Mouse (Mus musculus) cerebellum, adult 2 months (tissue): ENCODE data around the gene A730015C16Rik. TPM values are rescaled to one million over a fixed set of nuclear protein-coding genes. Genes with fewer than 3 reads are reported as not detected.
A peak's percentile ranks its signal among the peaks of the same experiment; 100 is the strongest.

Experiments used
- DNase-seq, 2 experiments: peaks; one replicate each; pipeline ENCODE4 v3.0.0; 2021
- H3K27ac ChIP-seq: fragments of 200-500 bp; 2 replicates; pipeline ENCODE4 v1.5.1; 2012; ENCODE audit warnings: low read length, control low read depth, inconsistent platforms; ENCODE audit not compliant: insufficient read depth
- H3K27me3 ChIP-seq: fragments of 200-500 bp; 2 replicates; pipeline ENCODE4 v1.6.1; 2012; ENCODE audit warnings: inconsistent platforms, mild to moderate bottlenecking, low read length, moderate library complexity; ENCODE audit not compliant: control insufficient read depth, insufficient read depth
- H3K4me1 ChIP-seq: fragments of 200-500 bp; 2 replicates; pipeline ENCODE4 v1.6.1; 2011; ENCODE audit warnings: low read length; ENCODE audit not compliant: control insufficient read depth, insufficient read depth
- H3K4me3 ChIP-seq: fragments of 200-500 bp; replicated peaks from 2 replicates; pipeline ENCODE3; 2011; ENCODE audit warnings: mild to moderate bottlenecking, low read depth, low read length, control low read depth; ENCODE audit not compliant: insufficient read depth
- CTCF ChIP-seq: fragments of 200-500 bp; IDR thresholded peaks from 2 replicates; pipeline ENCODE4 v1.5.1; 2011; ENCODE audit warnings: low read depth, mild to moderate bottlenecking, control low read depth, low read length, moderate library complexity, borderline replicate concordance; ENCODE audit not compliant: insufficient read depth
- POLR2A ChIP-seq: fragments of 200-500 bp; IDR thresholded peaks from 2 replicates; pipeline ENCODE4 v1.6.1; 2011; ENCODE audit warnings: low read length, control low read depth, borderline replicate concordance; ENCODE audit not compliant: insufficient read depth
- WGBS: fragments of 180-500 bp; shearing (Covaris S2); methylation state at CpG from one replicate; pipeline ENCODE4 v1.1.7; 2018; 5-methylcytosine and 5-hydroxymethylcytosine counted together
- polyA plus RNA-seq: library from polyadenylated mRNA; depleted of rRNA; stranded (reverse); fragments of >200 nt; gene quantifications from 2 replicates; pipeline ENCODE4 v1.2.3, GENCODE M21; 2012

Gene A730015C16Rik
- polyA plus RNA-seq, 1 experiment, result not detected

DNA sequence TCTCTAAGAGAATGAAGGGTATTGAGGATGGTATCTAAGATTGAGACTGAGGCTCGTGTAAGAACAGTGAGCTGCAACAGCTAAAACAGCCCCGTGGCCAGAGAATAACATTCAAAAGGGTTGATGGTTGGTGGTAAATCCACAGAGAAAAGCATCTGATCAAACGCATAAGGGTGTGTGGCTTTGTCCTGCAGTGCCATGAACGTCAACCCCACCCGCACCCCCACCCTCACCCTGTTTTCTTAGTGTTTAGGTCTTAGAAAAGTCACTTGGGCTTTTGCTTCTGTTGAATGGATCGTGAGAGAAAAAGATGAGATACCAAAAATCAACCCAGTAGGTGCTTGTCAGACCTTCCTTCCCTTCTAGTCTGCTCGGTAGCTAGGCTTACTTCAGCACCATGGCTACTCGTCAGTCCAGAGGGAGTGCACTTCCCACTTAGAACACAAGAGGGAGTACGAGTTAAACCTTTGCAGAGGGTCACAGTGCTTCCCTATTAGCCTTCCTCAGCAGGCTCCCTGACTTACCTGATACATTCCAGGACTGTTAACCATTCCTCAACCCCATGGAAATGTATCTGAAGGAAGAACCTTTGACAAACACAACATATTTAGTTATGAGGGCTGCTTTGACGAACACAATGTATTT is 21.4 kb upstream of the A730015C16Rik start:
- peak; percentile 76 to 80 for DNase-seq
- 35% methylated on average over 10 of the region's 10 CpGs for WGBS
- Histone ChIP-seq H3K27ac (no peak overlapping the region), H3K4me1 (no peaks in the 10 kb centered on the region), H3K27me3 (no peaks in the 10 kb centered on the region; the same call in 1 of the 2 replicates), H3K4me3 (no peak overlapping the region)
- no peak for TF ChIP-seq POLR2A
- peak; percentile 98 for TF ChIP-seq CTCF

DNA sequence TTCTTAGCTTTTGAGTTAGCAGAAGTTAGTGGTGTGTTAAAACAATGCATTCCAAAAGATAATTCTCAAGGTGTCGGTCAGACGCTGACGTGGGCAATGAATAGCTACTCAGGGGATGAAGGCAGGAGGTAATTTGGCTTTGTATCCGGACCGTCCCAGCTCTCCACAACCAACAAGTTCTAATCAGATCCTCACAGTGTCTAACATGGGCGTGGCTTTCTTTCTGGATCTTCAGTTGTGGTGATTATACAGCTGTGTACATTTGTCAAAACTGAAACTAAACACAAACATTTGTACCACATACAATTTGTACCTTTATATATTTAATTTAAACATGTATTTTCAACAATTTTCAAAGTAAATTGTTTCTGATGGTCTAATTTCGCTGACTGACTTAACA is 18.4 kb upstream of the A730015C16Rik start:
- Histone ChIP-seq H3K4me3 (no peak overlapping the region), H3K27ac (no peak overlapping the region), H3K27me3 (no peaks in the 10 kb centered on the region), H3K4me1 (no peaks in the 10 kb centered on the region)
- TF ChIP-seq CTCF (no peak), POLR2A (no peak)
- no peak for DNase-seq
- WGBS, result 80% methylated on average over 7 of the region's 7 CpGs

DNA sequence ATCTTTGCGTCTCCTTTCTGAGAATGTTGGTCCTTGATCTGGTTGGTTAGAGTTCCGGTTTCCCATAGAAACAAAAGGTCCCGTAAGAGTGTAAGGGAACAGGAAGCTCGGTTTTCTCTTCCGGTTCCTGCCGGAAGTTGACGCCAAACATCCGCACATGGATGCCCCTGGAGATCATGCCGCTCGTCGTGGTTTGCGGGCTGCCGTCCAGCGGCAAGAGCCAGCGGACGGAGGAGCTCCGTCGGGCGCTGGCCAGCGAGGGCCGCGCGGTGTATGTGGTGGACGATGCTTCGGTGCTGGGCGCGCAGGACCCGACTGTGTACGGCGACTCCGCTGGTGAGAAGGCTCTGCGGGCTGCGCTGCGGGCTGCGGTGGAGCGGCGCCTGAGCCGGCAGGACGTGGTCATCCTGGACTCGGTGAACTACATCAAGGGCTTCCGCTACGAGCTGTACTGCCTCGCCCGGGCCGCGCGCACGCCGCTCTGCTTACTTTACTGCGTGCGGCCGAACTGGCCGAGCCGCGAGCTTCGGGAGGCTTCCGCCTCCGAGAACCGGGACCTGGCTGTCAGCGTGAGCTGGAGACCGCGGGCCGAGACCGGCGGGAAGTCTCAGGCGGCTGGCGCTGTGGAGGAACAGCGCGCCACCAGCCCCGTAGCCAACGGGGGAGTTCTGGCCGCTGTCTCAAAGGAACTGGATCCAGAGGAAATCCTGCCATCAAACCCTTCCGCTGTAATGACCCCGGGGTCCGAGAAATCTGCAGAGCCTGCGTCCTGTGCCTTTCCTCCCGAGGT is 509 bp downstream of the A730015C16Rik start, which contains the start of gene Kti12:
TSS of gene Kti12 (plus strand) at position 71 of the 790 bp plus-strand sequence.
- Histone ChIP-seq H3K4me3 (peak within 1 kb of the TSS; percentile 85), H3K4me1 (peaks cover 2% of the 10 kb centered on the region; the same call in 1 of the 2 replicates), H3K27me3 (no peaks in the 10 kb centered on the region), H3K27ac (peak within 1 kb of the TSS; percentile 12; the same call in 1 of the 2 replicates)
- DNase-seq, result peak; percentile 86 to 88
- under 1% methylated on average over 77 of the region's 77 CpGs for WGBS
- TF ChIP-seq POLR2A (peak; percentile 67; the same call in 1 of the 2 replicates), CTCF (no peak)

DNA sequence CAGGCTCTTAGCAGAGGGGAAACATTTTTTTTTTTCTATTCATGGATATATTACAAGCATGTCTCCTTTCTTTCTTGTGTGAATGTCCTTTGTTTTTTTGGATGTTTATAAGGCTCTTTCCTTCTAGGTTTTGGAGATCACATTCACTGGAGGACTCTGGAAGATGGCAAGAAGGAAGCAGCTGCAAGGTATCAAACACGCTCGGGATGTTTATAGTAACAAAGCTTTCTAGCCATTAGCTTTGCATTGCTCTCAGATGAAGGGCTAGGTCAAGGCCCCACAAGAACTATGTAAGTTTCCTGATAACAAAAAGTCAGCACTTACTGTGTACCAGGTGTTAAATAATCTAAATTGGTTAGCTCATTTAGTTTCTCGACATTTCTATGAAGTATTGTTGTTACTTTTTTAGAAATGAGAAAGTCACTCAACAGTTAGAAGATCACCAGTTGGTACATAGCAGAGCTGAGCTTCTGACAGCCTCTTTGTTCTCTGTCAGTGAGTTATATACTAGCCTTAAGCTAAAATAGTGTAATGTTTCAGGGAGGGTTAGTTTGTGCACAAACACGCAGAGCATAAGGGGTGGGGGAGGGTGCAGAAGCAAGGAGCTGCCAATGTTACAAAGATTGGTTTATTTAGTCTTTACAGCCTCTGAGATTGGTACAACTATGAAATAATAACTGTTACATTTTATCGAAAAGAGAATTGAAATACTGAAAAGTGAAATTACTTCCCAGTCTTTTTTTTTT is 2.4 kb downstream of the A730015C16Rik start:
- 92% methylated on average over 5 of the region's 5 CpGs for WGBS
- TF ChIP-seq CTCF, result no peak
- no peak for TF ChIP-seq POLR2A

DNA sequence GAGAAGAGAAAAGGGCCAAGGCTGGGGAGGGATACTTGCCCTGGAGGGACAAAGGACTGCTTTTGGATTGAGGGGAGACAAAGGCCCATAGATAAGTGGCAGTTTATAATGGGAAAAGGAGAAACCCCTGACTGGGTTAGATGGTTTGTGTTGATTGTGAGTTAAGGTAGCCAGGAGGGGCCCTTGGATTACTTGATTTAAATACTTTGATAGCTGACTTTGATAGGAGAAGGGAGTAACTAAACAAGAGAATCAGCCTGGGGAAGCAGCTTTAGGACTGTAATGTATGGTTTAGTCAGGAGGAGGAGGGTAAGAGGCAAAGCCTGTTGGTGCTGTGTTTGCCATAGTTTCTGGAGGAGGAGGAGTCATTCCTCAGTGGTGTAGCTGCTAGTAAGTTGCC is 5.1 kb downstream of the A730015C16Rik start:
- no peaks in the 10 kb centered on the region for H3K27me3 ChIP-seq
- H3K27ac ChIP-seq, result no peak overlapping the region
- DNase-seq, result no peak
- H3K4me3 ChIP-seq, result no peak overlapping the region
- 0 out of 2 replicates have a peak, but pooled peaks cover 5% of the 10 kb centered on the region for H3K4me1 ChIP-seq
- TF ChIP-seq CTCF, result no peak
- no peak for TF ChIP-seq POLR2A

More for the DNA sequence above, 2.4 kb downstream of the A730015C16Rik start:
- Histone ChIP-seq H3K27ac (no peak overlapping the region), H3K4me1 (peaks cover 2% of the 10 kb centered on the region; the same call in 1 of the 2 replicates), H3K4me3 (no peak overlapping the region), H3K27me3 (no peaks in the 10 kb centered on the region)
- no peak for DNase-seq

DNA sequence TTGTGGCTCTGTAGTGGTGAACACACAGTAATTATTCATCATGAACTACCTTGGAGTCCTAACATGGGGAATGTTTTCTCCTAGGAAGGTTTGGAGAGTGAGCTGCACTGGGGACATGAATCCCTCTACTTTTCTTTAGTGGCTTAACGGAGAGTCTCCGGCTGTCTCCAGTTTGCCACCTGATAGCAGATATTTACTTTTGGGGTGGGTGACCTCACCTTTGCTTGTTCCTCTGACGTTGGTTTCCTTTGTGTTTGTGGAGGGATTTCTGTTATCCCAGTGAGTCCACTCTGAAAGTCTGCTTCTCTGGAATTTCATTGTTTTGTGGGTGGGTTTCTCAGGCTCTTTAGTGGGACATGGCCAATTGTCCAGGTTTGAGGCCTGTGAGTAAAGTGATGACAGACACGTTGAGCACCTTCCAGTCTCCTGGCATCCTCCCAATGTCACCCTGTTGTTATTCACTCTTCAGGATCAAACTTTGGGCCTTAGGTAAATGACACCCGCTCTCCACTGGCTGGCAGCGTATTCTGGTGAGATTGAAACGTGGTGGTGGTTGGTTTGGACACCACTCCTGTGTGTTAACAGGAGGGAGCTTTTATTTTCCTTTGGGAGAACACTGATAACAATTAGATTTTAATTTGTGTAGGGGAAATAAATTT is 6.4 kb downstream of the A730015C16Rik start:
- no peak overlapping the region for H3K27ac ChIP-seq
- no peak for DNase-seq
- TF ChIP-seq CTCF, result no peak
- no peaks in the 10 kb centered on the region for H3K27me3 ChIP-seq
- H3K4me1 ChIP-seq, result 0 out of 2 replicates have a peak, but pooled peaks cover 5% of the 10 kb centered on the region
- 81% methylated on average over 7 of the region's 7 CpGs for WGBS
- H3K4me3 ChIP-seq, result no peak overlapping the region

DNA sequence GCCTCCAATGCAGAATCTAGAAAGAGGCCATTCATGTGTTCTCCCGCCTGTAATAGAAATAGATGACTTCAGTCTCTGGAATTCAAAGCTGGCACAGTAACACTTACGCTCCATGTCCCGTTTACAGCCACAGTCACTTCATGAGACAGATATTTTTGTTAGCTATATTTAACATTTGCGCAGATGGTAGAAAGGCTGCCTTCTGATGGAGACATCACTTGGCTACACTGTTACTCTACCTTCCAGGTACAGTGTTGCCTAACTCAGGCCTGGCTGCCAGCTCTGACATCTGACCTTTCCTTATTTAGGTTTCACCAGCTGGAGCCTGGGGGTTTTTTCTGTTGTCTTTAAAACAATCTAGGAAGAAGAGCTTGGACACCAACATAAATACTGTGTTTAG is 10.4 kb downstream of the A730015C16Rik start:
- no peak overlapping the region for H3K27ac ChIP-seq
- peak; percentile 51 to 84 for DNase-seq
- no peak overlapping the region for H3K4me3 ChIP-seq
- 0 out of 2 replicates have a peak, but pooled peaks cover 8% of the 10 kb centered on the region for H3K4me1 ChIP-seq
- WGBS, result 27% methylated on average over 4 of the region's 4 CpGs
- TF ChIP-seq CTCF (no peak), POLR2A (no peak)
- no peaks in the 10 kb centered on the region for H3K27me3 ChIP-seq
